Mouse (Mus musculus) cerebellum, adult 11-12 months (tissue): ENCODE measurements around the gene Exd1.
"Not testable (repeated sequence)": the region's sequence is repeated elsewhere in the genome, so short reads cannot be mapped to it uniquely, and the experiment has no call there.

Experiments used
- DNase-seq: peaks from one replicate; pipeline ENCODE4 v3.0.0; 2022

Exd1 gene

DNA sequence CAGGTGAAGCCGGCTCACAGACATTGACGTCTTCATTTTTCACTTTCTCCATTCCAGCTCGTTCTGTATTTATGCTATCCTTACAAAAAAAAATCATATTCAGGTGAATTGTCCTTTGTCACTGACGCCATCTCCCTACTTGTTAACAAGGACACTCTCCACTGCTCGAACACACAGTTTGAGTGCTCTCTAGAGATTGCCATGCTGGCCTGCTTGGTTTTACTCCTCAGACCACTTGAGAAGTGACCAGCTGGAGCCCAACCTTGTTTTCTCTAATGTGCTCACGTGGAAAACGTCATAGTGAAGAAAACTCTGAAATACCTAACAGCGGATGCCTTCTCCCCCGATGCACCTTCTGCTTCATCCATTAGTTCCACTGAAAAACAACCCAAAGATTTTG, 8.6 kb downstream of the Exd1 start:
- no peak for DNase-seq

GRCm38 (mm10) chr2:119525422-119525821, 22.0 kb downstream of the Exd1 start:
- no peak for DNase-seq

DNA sequence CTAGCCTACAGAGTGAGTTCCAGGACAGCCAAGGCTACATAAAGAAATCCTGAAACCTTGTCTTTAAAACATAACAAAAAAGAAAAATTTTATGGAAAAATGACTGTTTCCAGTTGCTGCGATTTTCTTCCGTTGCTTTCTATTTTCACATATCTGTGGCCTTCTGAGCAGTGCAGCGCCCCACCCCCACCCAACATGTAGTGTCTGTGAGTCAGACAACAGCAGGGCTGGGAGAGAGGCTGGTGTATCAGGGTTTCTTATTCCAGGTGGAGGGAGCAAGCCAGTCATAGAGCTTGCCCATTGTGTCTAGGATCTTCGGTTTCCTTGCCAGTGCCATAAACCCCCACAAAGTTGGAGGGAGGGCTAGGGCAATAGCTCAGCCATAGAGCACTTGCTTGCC, 23.6 kb downstream of the Exd1 start:
- DNase-seq = no peak

- no peak for DNase-seq
These were observed 26.9 kb downstream of the Exd1 start for GRCm38 (mm10) chr2:119520550-119520949.

DNA sequence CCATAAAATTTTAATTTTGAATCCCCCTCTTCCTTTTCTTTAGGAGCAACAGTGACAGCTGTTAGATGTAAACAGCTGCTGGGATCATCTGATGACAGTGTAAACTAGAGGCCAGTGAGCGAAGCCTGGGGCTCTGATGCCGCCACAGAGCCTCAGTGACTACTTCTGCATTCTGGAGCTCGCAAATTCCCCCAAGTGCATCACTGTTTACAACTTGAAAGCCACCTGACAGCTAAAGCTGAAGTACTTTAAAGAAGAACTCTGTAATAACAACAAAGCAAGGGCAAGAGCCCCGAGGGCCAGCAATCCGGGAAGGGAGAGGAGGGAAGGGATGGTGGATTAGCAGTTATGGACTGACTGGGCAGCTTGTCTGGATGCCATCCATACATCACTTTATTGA, 30.6 kb downstream of the Exd1 start:
- DNase-seq = no peak

DNA sequence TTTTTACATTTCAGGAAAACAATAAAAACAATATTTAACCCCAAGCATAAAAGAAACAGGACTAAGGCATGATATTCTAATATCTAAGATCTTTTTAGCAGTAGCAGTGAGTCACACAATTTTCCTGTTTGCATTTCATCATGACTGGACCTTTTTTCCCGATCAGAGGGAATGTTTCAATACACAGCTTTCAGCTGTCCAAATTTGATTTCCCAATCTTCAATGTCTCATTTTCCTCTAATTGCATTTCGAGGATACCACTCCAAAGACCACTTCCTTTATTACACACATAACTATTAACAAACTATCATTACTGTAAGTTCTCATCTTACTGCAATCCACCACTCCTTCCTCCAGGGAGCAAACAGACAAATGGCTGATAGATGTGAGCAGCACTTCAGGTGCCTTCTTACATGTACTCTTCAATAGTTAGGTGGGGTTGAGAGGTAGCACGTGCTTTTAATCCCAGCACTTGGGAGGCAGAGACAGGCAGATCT, 33.4 kb downstream of the Exd1 start:
- DNase-seq = no peak

- no peak for DNase-seq
These were observed 35.1 kb downstream of the Exd1 start for GRCm38 (mm10) chr2:119512292-119512691.

DNA sequence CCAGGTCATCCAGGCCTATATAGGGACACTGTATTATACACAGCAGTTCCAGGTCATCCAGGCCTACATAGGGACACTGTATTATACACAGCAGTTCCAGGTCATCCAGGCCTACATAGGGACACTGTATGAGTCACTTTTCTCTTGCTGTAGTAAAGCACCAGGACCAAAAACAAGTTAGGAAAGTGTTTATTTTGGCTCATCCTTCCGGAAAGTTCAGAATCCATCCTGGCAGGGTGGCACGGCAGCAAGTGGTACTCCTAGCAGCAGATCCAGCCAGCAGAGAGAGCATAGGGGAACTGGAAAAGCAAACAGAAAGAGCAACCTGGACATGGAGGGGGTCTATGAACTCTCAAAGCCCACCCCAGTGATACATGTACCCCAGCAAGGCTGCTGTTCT, 36.6 kb downstream of the Exd1 start:
- no peak for DNase-seq

DNA sequence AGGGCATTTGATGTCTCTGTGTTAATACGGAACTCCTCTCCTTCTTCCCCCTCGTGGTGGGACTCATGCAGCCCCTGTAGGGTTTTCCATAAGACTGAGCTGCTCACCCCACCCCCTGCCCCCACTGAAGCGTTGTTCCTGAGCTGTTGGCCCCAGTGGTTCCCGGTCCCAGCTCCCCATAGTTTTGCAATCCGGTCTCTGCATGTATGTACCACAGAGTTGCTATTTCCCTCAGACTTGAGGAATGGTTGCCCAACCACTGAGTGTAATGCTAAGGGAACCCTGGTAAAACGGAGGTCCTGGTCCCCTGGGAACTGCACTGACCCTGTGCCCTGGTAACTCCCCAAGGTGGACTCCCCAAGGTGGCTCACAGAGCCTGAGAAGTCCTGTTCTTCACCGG, 38.9 kb downstream of the Exd1 start:
- not testable (repeated sequence) for DNase-seq

GRCm38 (mm10) chr2:119507108-119507507, 40.3 kb downstream of the Exd1 start:
- no peak for DNase-seq

GRCm38 (mm10) chr2:119500965-119501652, 46.3 kb downstream of the Exd1 start:
- no peak for DNase-seq

DNA sequence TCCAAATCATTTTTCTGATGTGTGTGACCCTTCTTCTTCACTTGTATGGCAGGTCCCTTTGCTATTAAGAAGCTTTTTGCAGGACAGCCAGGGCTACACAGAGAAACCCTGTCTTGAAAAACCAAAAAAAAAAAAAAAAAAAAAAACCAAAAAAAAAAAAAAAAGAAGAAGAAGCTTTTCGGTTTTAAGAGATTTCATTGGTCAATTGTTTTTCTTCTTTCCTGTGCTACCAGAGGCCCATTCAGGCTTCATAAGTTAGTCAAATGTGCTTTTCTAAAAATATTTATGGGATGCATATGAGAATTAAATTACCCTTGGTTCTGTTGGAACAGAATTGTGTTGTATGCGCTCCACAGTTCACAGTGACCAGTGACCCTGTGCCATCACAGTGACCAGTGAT, 48.6 kb downstream of the Exd1 start:
- no peak for DNase-seq

DNA sequence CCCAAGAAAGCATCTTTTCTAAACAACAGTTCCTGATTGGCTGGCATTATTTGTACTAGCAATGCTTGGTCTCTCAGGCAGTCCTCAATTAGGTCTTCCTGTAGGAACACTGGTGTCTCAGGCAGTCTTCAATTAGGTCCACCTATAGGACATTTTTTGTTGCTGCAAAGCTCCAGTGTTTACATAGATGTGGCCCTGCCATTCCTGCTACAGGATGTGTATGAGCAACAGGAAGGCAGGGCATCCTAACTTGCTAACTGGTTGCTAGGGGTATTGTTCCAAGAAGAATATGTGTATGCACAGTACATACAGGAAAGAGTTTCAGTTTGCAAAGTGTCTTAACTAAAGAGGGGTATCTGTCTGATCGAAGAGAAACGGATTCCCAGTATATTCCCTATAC, 51.3 kb downstream of the Exd1 start:
- DNase-seq = no peak

DNA sequence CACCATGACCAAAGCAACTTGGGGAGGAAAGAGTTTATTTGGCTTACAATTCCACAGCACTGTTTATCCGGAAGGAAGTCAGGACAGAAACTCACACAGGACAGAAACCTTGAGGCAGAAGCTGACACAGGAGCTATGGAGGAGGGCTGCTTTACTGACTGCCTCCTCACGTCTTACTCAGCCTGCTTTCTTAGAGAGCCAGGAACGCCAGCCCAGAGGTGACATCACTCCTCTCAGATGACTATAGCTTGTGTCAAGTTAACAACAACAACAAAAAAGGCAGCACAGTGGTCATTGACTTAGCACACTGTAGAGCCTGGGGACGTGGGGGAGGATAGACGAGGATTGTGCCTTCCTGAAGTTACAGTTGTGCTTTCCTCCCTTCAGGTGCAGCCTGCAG, 55.5 kb downstream of the Exd1 start:
- no peak for DNase-seq

DNA sequence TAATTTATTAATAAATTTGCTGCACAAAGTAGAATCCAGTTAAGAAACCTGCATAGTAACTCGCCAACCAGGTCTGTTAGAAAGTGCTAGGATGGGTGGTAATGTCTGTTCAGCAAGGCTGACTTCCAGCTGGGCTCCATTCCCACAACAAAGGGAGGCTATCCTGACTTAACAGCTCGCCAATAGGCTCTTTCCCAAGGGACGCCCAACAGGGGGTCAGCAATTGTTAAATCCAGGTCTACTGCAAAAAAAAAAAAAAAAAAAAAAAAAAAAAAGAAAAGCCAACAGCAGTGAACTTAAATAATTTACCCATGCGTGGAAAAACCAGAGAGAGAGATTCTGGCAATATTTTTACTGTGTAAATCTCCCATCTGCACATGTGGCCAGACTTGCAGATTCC, 60.9 kb downstream of the Exd1 start:
- DNase-seq = no peak

DNA sequence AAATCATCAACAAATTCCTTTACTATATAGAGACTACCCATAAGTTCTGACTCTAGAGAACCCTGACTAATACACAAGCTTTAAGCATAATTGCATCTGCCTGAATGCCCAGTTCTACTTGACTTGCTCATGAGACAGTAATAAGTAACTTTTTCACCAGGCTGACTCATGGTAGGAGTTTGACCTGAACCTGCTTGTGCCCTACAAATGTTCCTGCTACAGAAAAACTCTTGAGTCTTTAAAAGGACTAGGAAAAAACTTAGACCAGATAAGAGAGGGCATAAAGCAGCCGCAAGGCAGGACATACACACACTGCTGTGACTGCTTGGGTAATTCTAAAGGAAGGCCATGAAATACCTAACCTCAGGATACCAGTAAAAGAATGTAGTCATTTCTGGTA, 65.1 kb downstream of the Exd1 start:
- no peak for DNase-seq

DNA sequence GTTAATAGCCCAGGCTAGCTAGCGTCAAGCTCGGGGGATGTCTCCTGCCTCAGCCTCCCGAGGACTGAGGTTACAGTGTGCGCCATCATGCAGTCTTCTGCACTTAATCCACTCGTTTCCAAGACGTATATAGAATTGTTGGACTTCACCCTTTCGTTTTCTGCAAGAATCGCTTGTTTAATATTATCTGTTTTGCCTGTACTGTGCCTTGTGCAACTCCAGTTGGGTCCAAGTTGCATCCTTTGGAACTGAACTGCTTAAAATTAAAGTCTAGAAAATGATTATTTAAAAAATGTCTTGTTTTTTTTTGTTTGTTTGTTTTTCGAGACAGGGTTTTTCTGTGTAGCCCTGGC, 69.1 kb downstream of the Exd1 start:
- peak; percentile 8 for DNase-seq

GRCm38 (mm10) chr2:119477571-119478396, 69.6 kb downstream of the Exd1 start, which contains the start of gene Ino80:
Gene Ino80 (minus strand): TSS chr2:119477687.
- DNase-seq = peak; percentile 99

DNA sequence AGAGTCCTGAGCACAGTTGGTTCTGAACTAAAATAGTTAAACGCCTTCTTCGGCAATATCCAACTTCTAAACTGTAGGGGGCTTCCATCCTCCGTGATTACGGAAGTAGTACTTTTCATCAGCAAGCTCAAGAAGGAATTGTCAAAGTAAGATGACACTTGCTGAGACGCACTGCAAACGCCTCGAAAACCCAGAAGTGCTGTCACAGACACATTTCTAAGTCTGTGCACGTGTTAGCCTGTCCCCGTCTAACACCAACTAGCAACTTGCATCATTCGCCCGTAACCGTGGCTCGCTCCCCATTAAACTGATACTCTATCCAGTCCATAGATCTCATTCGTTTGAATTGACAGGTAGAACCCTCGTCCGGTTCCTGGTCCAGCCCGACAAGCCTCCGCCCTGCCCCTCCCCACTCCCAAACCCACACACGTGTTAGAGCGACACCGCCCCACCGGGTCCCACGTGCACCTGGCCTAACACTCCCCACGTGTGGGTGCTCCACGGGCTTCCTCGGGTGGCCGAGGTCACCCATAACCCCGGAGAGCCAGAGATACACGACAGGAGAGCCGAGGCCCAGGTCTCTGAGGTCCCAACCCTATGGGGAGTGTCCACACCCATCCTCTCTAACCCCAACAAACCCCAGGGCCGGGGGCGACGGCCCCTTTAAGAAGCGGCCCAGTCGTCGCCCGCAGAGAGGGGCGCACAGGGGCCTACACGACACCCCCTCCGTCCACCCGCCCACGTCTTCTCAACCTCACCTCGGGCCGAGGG, 70.6 kb downstream of the Exd1 start:
- peak; percentile 80 for DNase-seq

- DNase-seq = no peak
These were observed 71.3 kb downstream of the Exd1 start for GRCm38 (mm10) chr2:119476166-119476565.
